Mouse (Mus musculus): ENCODE measurements around the gene Tmem199. TPM values are rescaled to one million over a fixed set of nuclear protein-coding genes. Genes with fewer than 3 reads are reported as not detected.

The Tmem199 gene
- polyA plus RNA-seq, 1 experiment from 2014 or later: 96.6 TPM

- WGBS: 39% methylated on average over 7 of the region's 7 CpGs
- Histone ChIP-seq H3K9ac (ENCODE audit: low read depth, low read length) (peak within 1 kb of the TSS; percentile 68), H3K4me2 (ENCODE audit: low read length) (peak within 1 kb of the TSS; percentile 61), H3K9me3 (replicated peaks; ENCODE audit: control insufficient read depth, low read length, poor library complexity, severe bottlenecking) (no peaks in the 10 kb centered on the region), H3K4me3 (ENCODE audit: low read depth, low read length) (peak within 1 kb of the TSS; percentile 89), H3K27ac (ENCODE audit: low read length) (peak within 1 kb of the TSS; percentile 94), H3K27me3 (ENCODE audit: control insufficient read depth, insufficient read depth, low read depth, low read length) (no peaks in the 10 kb centered on the region), H3K36me3 (ENCODE audit: control insufficient read depth, insufficient read depth, low read length) (no peaks in the 10 kb centered on the region), H3K4me1 (ENCODE audit: control insufficient read depth, insufficient read depth, low read length) (peaks cover 24% of the 10 kb centered on the region)
- ATAC-seq: no peak
These were observed 13.0 kb downstream of the Tmem199 start, which contains the start of gene Vtn for GRCm38 (mm10) chr11:78499004-78499403. TSS of gene Vtn (plus strand) at chr11:78499091.

- H3K4me1 ChIP-seq (ENCODE audit: control insufficient read depth, insufficient read depth, low read length): peaks cover 24% of the 10 kb centered on the region
- no peaks in the 10 kb centered on the region for H3K36me3 ChIP-seq (ENCODE audit: control insufficient read depth, insufficient read depth, low read length)
- no peaks in the 10 kb centered on the region for H3K27me3 ChIP-seq (ENCODE audit: control insufficient read depth, insufficient read depth, low read depth, low read length)
- H3K4me3 ChIP-seq (ENCODE audit: low read depth, low read length): peak within 1 kb of the TSS; percentile 89
- 2% methylated on average over 35 of the region's 36 CpGs for WGBS
- H3K4me2 ChIP-seq (ENCODE audit: low read length): peak within 1 kb of the TSS; percentile 61
- peak; percentile 97 for ATAC-seq
- H3K9me3 ChIP-seq (replicated peaks; ENCODE audit: control insufficient read depth, low read length, poor library complexity, severe bottlenecking): no peaks in the 10 kb centered on the region
- H3K9ac ChIP-seq (ENCODE audit: low read depth, low read length): peak within 1 kb of the TSS; percentile 97
- peak within 1 kb of the TSS; percentile 94 for H3K27ac ChIP-seq (ENCODE audit: low read length)
These were observed 14.1 kb downstream of the Tmem199 start, which contains the start of gene Sarm1 for GRCm38 (mm10) chr11:78497544-78498522. TSS of gene Sarm1 (minus strand) at chr11:78497754.

GRCm38 (mm10) chr11:78497071-78497541, 14.9 kb downstream of the Tmem199 start:
- 0% methylated on average over 44 of the region's 44 CpGs for WGBS
- Histone ChIP-seq H3K27ac (ENCODE audit: low read length) (peak overlapping the region; percentile 94), H3K4me2 (ENCODE audit: low read length) (peak overlapping the region; percentile 61), H3K36me3 (ENCODE audit: control insufficient read depth, insufficient read depth, low read length) (no peaks in the 10 kb centered on the region), H3K27me3 (ENCODE audit: control insufficient read depth, insufficient read depth, low read depth, low read length) (no peaks in the 10 kb centered on the region), H3K4me1 (ENCODE audit: control insufficient read depth, insufficient read depth, low read length) (peaks cover 24% of the 10 kb centered on the region), H3K9me3 (replicated peaks; ENCODE audit: control insufficient read depth, low read length, poor library complexity, severe bottlenecking) (no peaks in the 10 kb centered on the region), H3K9ac (ENCODE audit: low read depth, low read length) (peak overlapping the region; percentile 97), H3K4me3 (ENCODE audit: low read depth, low read length) (peak overlapping the region; percentile 89)
- peak; percentile 83 for ATAC-seq

- no peaks in the 10 kb centered on the region for H3K9me3 ChIP-seq (replicated peaks; ENCODE audit: control insufficient read depth, low read length, poor library complexity, severe bottlenecking)
- WGBS: 11% methylated on average over 6 of the region's 6 CpGs
These were observed 16.1 kb downstream of the Tmem199 start for GRCm38 (mm10) chr11:78495904-78496303.

GRCm38 (mm10) chr11:78490781-78491241, 21.2 kb downstream of the Tmem199 start:
- peak overlapping the region; percentile 34; the same call in 1 of the 2 replicates for H3K27ac ChIP-seq (ENCODE audit: low read length)
- WGBS: 9% methylated on average over 46 of the region's 48 CpGs
- peaks cover 15% of the 10 kb centered on the region for H3K36me3 ChIP-seq (ENCODE audit: control insufficient read depth, insufficient read depth, low read length)
- H3K9ac ChIP-seq (ENCODE audit: low read depth, low read length): peak overlapping the region; percentile 57
- H3K9me3 ChIP-seq (replicated peaks; ENCODE audit: control insufficient read depth, low read length, poor library complexity, severe bottlenecking): no peaks in the 10 kb centered on the region
- peak overlapping the region; percentile 51 for H3K4me2 ChIP-seq (ENCODE audit: low read length)
- peak; percentile 65; the same call in 1 of the 2 replicates for ATAC-seq
- peaks cover 25% of the 10 kb centered on the region for H3K4me1 ChIP-seq (ENCODE audit: control insufficient read depth, insufficient read depth, low read length)
- no peaks in the 10 kb centered on the region; the same call in 1 of the 2 replicates for H3K27me3 ChIP-seq (ENCODE audit: control insufficient read depth, insufficient read depth, low read depth, low read length)
- peak overlapping the region; percentile 25; the same call in 1 of the 2 replicates for H3K4me3 ChIP-seq (ENCODE audit: low read depth, low read length)

More at GRCm38 (mm10) chr11:78495904-78496303, 16.1 kb downstream of the Tmem199 start:
- H3K4me3 ChIP-seq (ENCODE audit: low read depth, low read length): peak overlapping the region; percentile 89
- H3K4me2 ChIP-seq (ENCODE audit: low read length): peak overlapping the region; percentile 61
- peak overlapping the region; percentile 97 for H3K9ac ChIP-seq (ENCODE audit: low read depth, low read length)
- ATAC-seq: no peak
- H3K36me3 ChIP-seq (ENCODE audit: control insufficient read depth, insufficient read depth, low read length): no peaks in the 10 kb centered on the region
- H3K27ac ChIP-seq (ENCODE audit: low read length): no peak overlapping the region
- H3K4me1 ChIP-seq (ENCODE audit: control insufficient read depth, insufficient read depth, low read length): peaks cover 29% of the 10 kb centered on the region
- H3K27me3 ChIP-seq (ENCODE audit: control insufficient read depth, insufficient read depth, low read depth, low read length): no peaks in the 10 kb centered on the region

GRCm38 (mm10) chr11:78488168-78488567, 23.8 kb downstream of the Tmem199 start:
- Histone ChIP-seq H3K4me2 (ENCODE audit: low read length) (no peak overlapping the region), H3K4me1 (ENCODE audit: control insufficient read depth, insufficient read depth, low read length) (peaks cover 13% of the 10 kb centered on the region), H3K9ac (ENCODE audit: low read depth, low read length) (no peak overlapping the region), H3K27ac (ENCODE audit: low read length) (no peak overlapping the region), H3K36me3 (ENCODE audit: control insufficient read depth, insufficient read depth, low read length) (peaks cover 25% of the 10 kb centered on the region), H3K27me3 (ENCODE audit: control insufficient read depth, insufficient read depth, low read depth, low read length) (no peaks in the 10 kb centered on the region; the same call in 1 of the 2 replicates), H3K9me3 (replicated peaks; ENCODE audit: control insufficient read depth, low read length, poor library complexity, severe bottlenecking) (no peaks in the 10 kb centered on the region), H3K4me3 (ENCODE audit: low read depth, low read length) (no peak overlapping the region)
- WGBS: 3% methylated on average over 8 of the region's 8 CpGs
- 0 out of 2 replicates have a peak, but pooled peaks have one; percentile 19 for ATAC-seq

- Histone ChIP-seq H3K9me3 (replicated peaks; ENCODE audit: control insufficient read depth, low read length, poor library complexity, severe bottlenecking) (no peaks in the 10 kb centered on the region), H3K9ac (ENCODE audit: low read depth, low read length) (no peak overlapping the region), H3K4me3 (ENCODE audit: low read depth, low read length) (no peak overlapping the region), H3K36me3 (ENCODE audit: control insufficient read depth, insufficient read depth, low read length) (peaks cover 49% of the 10 kb centered on the region), H3K27me3 (ENCODE audit: control insufficient read depth, insufficient read depth, low read depth, low read length) (no peaks in the 10 kb centered on the region; the same call in 1 of the 2 replicates), H3K27ac (ENCODE audit: low read length) (no peak overlapping the region), H3K4me1 (ENCODE audit: control insufficient read depth, insufficient read depth, low read length) (no peaks in the 10 kb centered on the region), H3K4me2 (ENCODE audit: low read length) (no peak overlapping the region)
- no peak for ATAC-seq
- 75% methylated on average over 7 of the region's 7 CpGs for WGBS
These were observed 28.3 kb downstream of the Tmem199 start for GRCm38 (mm10) chr11:78483639-78484038.

GRCm38 (mm10) chr11:78475289-78475688, 36.7 kb downstream of the Tmem199 start:
- ATAC-seq: no peak
- Histone ChIP-seq H3K27ac (ENCODE audit: low read length) (no peak overlapping the region), H3K36me3 (ENCODE audit: control insufficient read depth, insufficient read depth, low read length) (peaks cover 14% of the 10 kb centered on the region), H3K4me3 (ENCODE audit: low read depth, low read length) (no peak overlapping the region), H3K9me3 (replicated peaks; ENCODE audit: control insufficient read depth, low read length, poor library complexity, severe bottlenecking) (no peaks in the 10 kb centered on the region), H3K4me2 (ENCODE audit: low read length) (no peak overlapping the region), H3K27me3 (ENCODE audit: control insufficient read depth, insufficient read depth, low read depth, low read length) (no peaks in the 10 kb centered on the region), H3K9ac (ENCODE audit: low read depth, low read length) (no peak overlapping the region), H3K4me1 (ENCODE audit: control insufficient read depth, insufficient read depth, low read length) (no peaks in the 10 kb centered on the region)
- 81% methylated on average over 3 of the region's 3 CpGs for WGBS
